Mouse (Mus musculus): ENCODE data around the gene Pgls. TPM values are rescaled to one million over a fixed set of nuclear protein-coding genes. Genes with fewer than 3 reads are reported as not detected.

The Pgls gene
- polyA plus RNA-seq, 1 experiment from 2014 or later, result 201 TPM

GRCm38 (mm10) chr8:71570291-71570954 is 21.6 kb upstream of the Pgls start:
- ATAC-seq (ENCODE audit: insufficient number of reproducible peaks, insufficient read depth, low FRiP score, low read depth), result peak; percentile 71
- under 1% methylated on average over 41 of the region's 41 CpGs for WGBS
- Histone ChIP-seq H3K4me2 (ENCODE audit: low read length) (peak overlapping the region; percentile 91), H3K4me1 (ENCODE audit: control insufficient read depth in 2 of 2, insufficient read depth in 2 of 2, low read length in 2 of 2) (peaks cover 16 to 30% of the 10 kb centered on the region in 2 experiments), H3K4me3 (ENCODE audit: control insufficient read depth in 1 of 2, insufficient read depth in 1 of 2, low read depth in 1 of 2, low read length in 2 of 2) (peak overlapping the region; percentile 53 to 54), H3K27ac (replicated peaks in 1 of 2; ENCODE audit: control insufficient read depth in 1 of 2, insufficient read depth in 1 of 2, low read depth in 2 of 2, low read length in 2 of 2) (peak overlapping the region in 1 of 2 experiments; percentile 64; a peak in 1 of 4 replicates), H3K9me3 (ENCODE audit: control insufficient read depth, low read length) (no peaks in the 10 kb centered on the region), H3K9ac (ENCODE audit: low read length) (peak overlapping the region; percentile 73), H3K27me3 (ENCODE audit: control insufficient read depth, insufficient read depth, low read length) (0 out of 2 replicates have a peak, but pooled peaks cover 4% of the 10 kb centered on the region), H3K36me3 (ENCODE audit: control insufficient read depth, insufficient read depth, low read length) (no peaks in the 10 kb centered on the region)

GRCm38 (mm10) chr8:71572077-71572476 is 19.9 kb upstream of the Pgls start:
- no peak overlapping the region for H3K9ac ChIP-seq (ENCODE audit: low read length)
- H3K27me3 ChIP-seq (ENCODE audit: control insufficient read depth, insufficient read depth, low read length), result no peaks in the 10 kb centered on the region
- 90% methylated on average over 2 of the region's 2 CpGs for WGBS
- ATAC-seq (ENCODE audit: insufficient number of reproducible peaks, insufficient read depth, low FRiP score, low read depth), result no peak
- H3K4me3 ChIP-seq (ENCODE audit: control insufficient read depth in 1 of 2, insufficient read depth in 1 of 2, low read depth in 1 of 2, low read length in 2 of 2), result no peak overlapping the region
- no peaks in the 10 kb centered on the region for H3K36me3 ChIP-seq (ENCODE audit: control insufficient read depth, insufficient read depth, low read length)
- H3K27ac ChIP-seq (replicated peaks in 1 of 2; ENCODE audit: control insufficient read depth in 1 of 2, insufficient read depth in 1 of 2, low read depth in 2 of 2, low read length in 2 of 2), result no peak overlapping the region
- H3K4me2 ChIP-seq (ENCODE audit: low read length), result no peak overlapping the region
- H3K9me3 ChIP-seq (ENCODE audit: control insufficient read depth, low read length), result no peaks in the 10 kb centered on the region
- peaks cover 16 to 30% of the 10 kb centered on the region in 2 experiments for H3K4me1 ChIP-seq (ENCODE audit: control insufficient read depth in 2 of 2, insufficient read depth in 2 of 2, low read length in 2 of 2)

- Histone ChIP-seq H3K36me3 (ENCODE audit: control insufficient read depth, insufficient read depth, low read length) (no peaks in the 10 kb centered on the region), H3K9me3 (ENCODE audit: control insufficient read depth, low read length) (no peaks in the 10 kb centered on the region), H3K27ac (replicated peaks in 1 of 2; ENCODE audit: control insufficient read depth in 1 of 2, insufficient read depth in 1 of 2, low read depth in 2 of 2, low read length in 2 of 2) (peak overlapping the region; percentile 1 to 25; a peak in 2 of 4 replicates), H3K4me2 (ENCODE audit: low read length) (no peak overlapping the region), H3K27me3 (ENCODE audit: control insufficient read depth, insufficient read depth, low read length) (no peaks in the 10 kb centered on the region), H3K9ac (ENCODE audit: low read length) (no peak overlapping the region), H3K4me3 (ENCODE audit: control insufficient read depth in 1 of 2, insufficient read depth in 1 of 2, low read depth in 1 of 2, low read length in 2 of 2) (no peak overlapping the region), H3K4me1 (ENCODE audit: control insufficient read depth in 2 of 2, insufficient read depth in 2 of 2, low read length in 2 of 2) (peaks cover 16 to 30% of the 10 kb centered on the region in 2 experiments)
- 65% methylated on average over 9 of the region's 9 CpGs for WGBS
- ATAC-seq (ENCODE audit: insufficient number of reproducible peaks, insufficient read depth, low FRiP score, low read depth), result no peak
Measured at GRCm38 (mm10) chr8:71572847-71573633, 18.9 kb upstream of the Pgls start.

GRCm38 (mm10) chr8:71574426-71574825 is 17.6 kb upstream of the Pgls start:
- Histone ChIP-seq H3K4me1 (ENCODE audit: control insufficient read depth in 2 of 2, insufficient read depth in 2 of 2, low read length in 2 of 2) (peaks cover 9 to 19% of the 10 kb centered on the region in 2 experiments), H3K9me3 (ENCODE audit: control insufficient read depth, low read length) (no peaks in the 10 kb centered on the region), H3K4me2 (ENCODE audit: low read length) (no peak overlapping the region), H3K9ac (ENCODE audit: low read length) (no peak overlapping the region), H3K36me3 (ENCODE audit: control insufficient read depth, insufficient read depth, low read length) (no peaks in the 10 kb centered on the region), H3K4me3 (ENCODE audit: control insufficient read depth in 1 of 2, insufficient read depth in 1 of 2, low read depth in 1 of 2, low read length in 2 of 2) (no peak overlapping the region), H3K27me3 (ENCODE audit: control insufficient read depth, insufficient read depth, low read length) (no peaks in the 10 kb centered on the region), H3K27ac (replicated peaks in 1 of 2; ENCODE audit: control insufficient read depth in 1 of 2, insufficient read depth in 1 of 2, low read depth in 2 of 2, low read length in 2 of 2) (no peak overlapping the region)
- no peak for ATAC-seq (ENCODE audit: insufficient number of reproducible peaks, insufficient read depth, low FRiP score, low read depth)
- 65% methylated on average over 7 of the region's 7 CpGs for WGBS

GRCm38 (mm10) chr8:71575020-71575419 is 17.0 kb upstream of the Pgls start:
- no peak overlapping the region for H3K9ac ChIP-seq (ENCODE audit: low read length)
- H3K9me3 ChIP-seq (ENCODE audit: control insufficient read depth, low read length), result no peaks in the 10 kb centered on the region
- no peak overlapping the region for H3K4me3 ChIP-seq (ENCODE audit: control insufficient read depth in 1 of 2, insufficient read depth in 1 of 2, low read depth in 1 of 2, low read length in 2 of 2)
- H3K27me3 ChIP-seq (ENCODE audit: control insufficient read depth, insufficient read depth, low read length), result no peaks in the 10 kb centered on the region
- H3K4me1 ChIP-seq (ENCODE audit: control insufficient read depth in 2 of 2, insufficient read depth in 2 of 2, low read length in 2 of 2), result peaks cover 9 to 19% of the 10 kb centered on the region in 2 experiments
- no peak overlapping the region for H3K4me2 ChIP-seq (ENCODE audit: low read length)
- no peak overlapping the region for H3K27ac ChIP-seq (replicated peaks in 1 of 2; ENCODE audit: control insufficient read depth in 1 of 2, insufficient read depth in 1 of 2, low read depth in 2 of 2, low read length in 2 of 2)
- no peaks in the 10 kb centered on the region for H3K36me3 ChIP-seq (ENCODE audit: control insufficient read depth, insufficient read depth, low read length)
- ATAC-seq (ENCODE audit: insufficient number of reproducible peaks, insufficient read depth, low FRiP score, low read depth), result no peak
- 22% methylated on average over 1 of the region's 1 CpGs for WGBS

GRCm38 (mm10) chr8:71577856-71578387 is 14.1 kb upstream of the Pgls start:
- WGBS, result 53% methylated on average over 4 of the region's 4 CpGs
- Histone ChIP-seq H3K9me3 (ENCODE audit: control insufficient read depth, low read length) (no peaks in the 10 kb centered on the region), H3K36me3 (ENCODE audit: control insufficient read depth, insufficient read depth, low read length) (peaks cover 9% of the 10 kb centered on the region; the same call in 1 of the 2 replicates), H3K4me3 (ENCODE audit: control insufficient read depth in 1 of 2, insufficient read depth in 1 of 2, low read depth in 1 of 2, low read length in 2 of 2) (no peak overlapping the region), H3K4me1 (ENCODE audit: control insufficient read depth in 2 of 2, insufficient read depth in 2 of 2, low read length in 2 of 2) (peaks cover 2 to 8% of the 10 kb centered on the region in 2 experiments; a peak in 3 of 4 replicates), H3K27me3 (ENCODE audit: control insufficient read depth, insufficient read depth, low read length) (no peaks in the 10 kb centered on the region), H3K4me2 (ENCODE audit: low read length) (no peak overlapping the region), H3K9ac (ENCODE audit: low read length) (no peak overlapping the region), H3K27ac (replicated peaks in 1 of 2; ENCODE audit: control insufficient read depth in 1 of 2, insufficient read depth in 1 of 2, low read depth in 2 of 2, low read length in 2 of 2) (no peak overlapping the region)
- no peak for ATAC-seq (ENCODE audit: insufficient number of reproducible peaks, insufficient read depth, low FRiP score, low read depth)

GRCm38 (mm10) chr8:71579009-71579408 is 13.0 kb upstream of the Pgls start:
- no peak overlapping the region for H3K4me2 ChIP-seq (ENCODE audit: low read length)
- no peaks in the 10 kb centered on the region for H3K9me3 ChIP-seq (ENCODE audit: control insufficient read depth, low read length)
- H3K36me3 ChIP-seq (ENCODE audit: control insufficient read depth, insufficient read depth, low read length), result peaks cover 9% of the 10 kb centered on the region
- H3K4me3 ChIP-seq (ENCODE audit: control insufficient read depth in 1 of 2, insufficient read depth in 1 of 2, low read depth in 1 of 2, low read length in 2 of 2), result no peak overlapping the region
- 65% methylated on average over 1 of the region's 1 CpGs for WGBS
- no peak overlapping the region for H3K9ac ChIP-seq (ENCODE audit: low read length)
- H3K27ac ChIP-seq (replicated peaks in 1 of 2; ENCODE audit: control insufficient read depth in 1 of 2, insufficient read depth in 1 of 2, low read depth in 2 of 2, low read length in 2 of 2), result no peak overlapping the region
- H3K4me1 ChIP-seq (ENCODE audit: control insufficient read depth in 2 of 2, insufficient read depth in 2 of 2, low read length in 2 of 2), result peaks cover 0 to 4% of the 10 kb centered on the region in 2 experiments; a peak in 2 of 4 replicates
- no peak for ATAC-seq (ENCODE audit: insufficient number of reproducible peaks, insufficient read depth, low FRiP score, low read depth)
- no peaks in the 10 kb centered on the region for H3K27me3 ChIP-seq (ENCODE audit: control insufficient read depth, insufficient read depth, low read length)
